Mouse (Mus musculus): ENCODE results near the gene Gm13285.
"Not testable (repeated sequence)": the region's sequence is repeated elsewhere in the genome, so short reads cannot be mapped to it uniquely, and the experiment has no call there.

DNA sequence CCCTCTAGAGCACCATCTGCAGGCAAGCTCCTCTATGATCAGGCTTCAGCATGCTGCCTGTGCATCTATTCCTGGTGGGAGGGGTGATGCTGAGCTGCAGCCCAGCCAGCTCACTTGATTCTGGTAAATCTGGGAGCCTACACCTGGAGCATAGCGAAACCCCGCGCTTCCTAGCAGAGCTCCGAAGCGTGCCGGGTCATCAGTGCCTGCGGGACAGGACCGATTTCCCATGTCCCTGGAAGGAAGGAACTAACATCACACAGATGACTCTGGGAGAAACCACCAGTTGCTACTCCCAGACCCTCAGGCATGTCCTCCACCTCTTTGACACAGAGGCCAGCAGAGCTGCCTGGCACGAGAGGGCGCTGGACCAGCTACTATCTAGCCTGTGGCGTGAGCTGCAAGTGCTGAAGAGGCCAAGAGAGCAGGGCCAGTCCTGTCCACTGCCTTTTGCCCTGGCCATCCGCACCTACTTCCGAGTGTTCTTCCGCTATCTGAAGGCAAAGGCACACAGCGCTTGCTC, 44.6 kb upstream of the Gm13285 start, which contains the start of gene Gm13271:
- TF ChIP-seq POLR2A (IDR thresholded peaks at IDR 0.05; ENCODE audit: low read depth, low read length); CTCF (IDR thresholded peaks at IDR 0.05; ENCODE audit: borderline replicate concordance, insufficient read depth, low read length): not testable (repeated sequence)

Measured in embryonic fibroblast, embryonic 13.5 days (primary cell).